Mouse (Mus musculus): ENCODE measurements around the gene Tectb. TPM values are rescaled to one million over a fixed set of nuclear protein-coding genes. Genes with fewer than 3 reads are reported as not detected.

Gene Tectb
- 0.30 and 0.48 TPM in 2 replicates for polyA plus RNA-seq (2015; fragmentation: Nextera tagmentation; extraction: Ambion mirVana)

- no peaks in the 10 kb centered on the region; the same call in 1 of the 2 replicates for H3K27me3 ChIP-seq (ENCODE audit: control insufficient read depth, insufficient read depth, low read depth, low read length)
- ATAC-seq (ENCODE audit: low read depth): no peak
- H3K27ac ChIP-seq (ENCODE audit: low read length): no peak within 1 kb of the TSS
- no peak within 1 kb of the TSS for H3K4me2 ChIP-seq (ENCODE audit: low read depth, low read length)
- no peaks in the 10 kb centered on the region; the same call in 1 of the 2 replicates for H3K4me1 ChIP-seq (replicated peaks; ENCODE audit: control insufficient read depth, insufficient read depth, low read length)
- no peak within 1 kb of the TSS for H3K4me3 ChIP-seq (ENCODE audit: low read length)
- H3K9ac ChIP-seq (ENCODE audit: low read length): no peak within 1 kb of the TSS
- WGBS: 84% methylated on average over 5 of the region's 5 CpGs
- no peaks in the 10 kb centered on the region for H3K9me3 ChIP-seq (ENCODE audit: control insufficient read depth, low read length)
- no peaks in the 10 kb centered on the region for H3K36me3 ChIP-seq (ENCODE audit: control insufficient read depth, insufficient read depth, low read length)
These were observed at the start of gene Tectb for GRCm38 (mm10) chr19:55180433-55180832. Gene Tectb, plus strand, starts transcription at chr19:55180733.

- 46% methylated on average over 1 of the region's 1 CpGs for WGBS
- ATAC-seq (ENCODE audit: low read depth): peak; percentile 50; the same call in 1 of the 2 replicates
These were observed 48.8 kb upstream of the Tectb start for GRCm38 (mm10) chr19:55131747-55132146.

GRCm38 (mm10) chr19:55132476-55132875 is 48.1 kb upstream of the Tectb start:
- Histone ChIP-seq H3K4me2 (ENCODE audit: low read depth, low read length) (no peak overlapping the region), H3K9ac (ENCODE audit: low read length) (no peak overlapping the region), H3K27ac (ENCODE audit: low read length) (no peak overlapping the region), H3K9me3 (ENCODE audit: control insufficient read depth, low read length) (no peaks in the 10 kb centered on the region), H3K4me3 (ENCODE audit: low read length) (no peak overlapping the region), H3K36me3 (ENCODE audit: control insufficient read depth, insufficient read depth, low read length) (no peaks in the 10 kb centered on the region), H3K4me1 (replicated peaks; ENCODE audit: control insufficient read depth, insufficient read depth, low read length) (peaks cover 11% of the 10 kb centered on the region), H3K27me3 (ENCODE audit: control insufficient read depth, insufficient read depth, low read depth, low read length) (no peaks in the 10 kb centered on the region)
- 69% methylated on average over 3 of the region's 3 CpGs for WGBS
- ATAC-seq (ENCODE audit: low read depth): no peak

More at GRCm38 (mm10) chr19:55131747-55132146, 48.8 kb upstream of the Tectb start:
- peaks cover 3% of the 10 kb centered on the region for H3K4me1 ChIP-seq (replicated peaks; ENCODE audit: control insufficient read depth, insufficient read depth, low read length)
- H3K4me2 ChIP-seq (ENCODE audit: low read depth, low read length): no peak overlapping the region
- peak overlapping the region; percentile 65 for H3K27ac ChIP-seq (ENCODE audit: low read length)
- H3K9ac ChIP-seq (ENCODE audit: low read length): no peak overlapping the region
- no peaks in the 10 kb centered on the region for H3K36me3 ChIP-seq (ENCODE audit: control insufficient read depth, insufficient read depth, low read length)
- H3K27me3 ChIP-seq (ENCODE audit: control insufficient read depth, insufficient read depth, low read depth, low read length): no peaks in the 10 kb centered on the region
- H3K4me3 ChIP-seq (ENCODE audit: low read length): no peak overlapping the region
- no peaks in the 10 kb centered on the region for H3K9me3 ChIP-seq (ENCODE audit: control insufficient read depth, low read length)

GRCm38 (mm10) chr19:55134521-55134920 is 46.0 kb upstream of the Tectb start:
- no peak overlapping the region for H3K4me2 ChIP-seq (ENCODE audit: low read depth, low read length)
- H3K27me3 ChIP-seq (ENCODE audit: control insufficient read depth, insufficient read depth, low read depth, low read length): no peaks in the 10 kb centered on the region
- WGBS: 63% methylated on average over 9 of the region's 9 CpGs
- H3K4me3 ChIP-seq (ENCODE audit: low read length): no peak overlapping the region
- H3K9me3 ChIP-seq (ENCODE audit: control insufficient read depth, low read length): no peaks in the 10 kb centered on the region
- H3K9ac ChIP-seq (ENCODE audit: low read length): no peak overlapping the region
- ATAC-seq (ENCODE audit: low read depth): peak; percentile 47; the same call in 1 of the 2 replicates
- no peaks in the 10 kb centered on the region for H3K36me3 ChIP-seq (ENCODE audit: control insufficient read depth, insufficient read depth, low read length)
- H3K27ac ChIP-seq (ENCODE audit: low read length): no peak overlapping the region
- H3K4me1 ChIP-seq (replicated peaks; ENCODE audit: control insufficient read depth, insufficient read depth, low read length): peaks cover 21% of the 10 kb centered on the region

GRCm38 (mm10) chr19:55135918-55136317 is 44.6 kb upstream of the Tectb start:
- H3K4me1 ChIP-seq (replicated peaks; ENCODE audit: control insufficient read depth, insufficient read depth, low read length): peaks cover 21% of the 10 kb centered on the region
- 88% methylated on average over 3 of the region's 3 CpGs for WGBS
- H3K4me3 ChIP-seq (ENCODE audit: low read length): no peak overlapping the region
- H3K27me3 ChIP-seq (ENCODE audit: control insufficient read depth, insufficient read depth, low read depth, low read length): no peaks in the 10 kb centered on the region
- no peaks in the 10 kb centered on the region for H3K9me3 ChIP-seq (ENCODE audit: control insufficient read depth, low read length)
- H3K9ac ChIP-seq (ENCODE audit: low read length): no peak overlapping the region
- ATAC-seq (ENCODE audit: low read depth): no peak
- H3K4me2 ChIP-seq (ENCODE audit: low read depth, low read length): no peak overlapping the region
- H3K27ac ChIP-seq (ENCODE audit: low read length): no peak overlapping the region
- no peaks in the 10 kb centered on the region for H3K36me3 ChIP-seq (ENCODE audit: control insufficient read depth, insufficient read depth, low read length)

GRCm38 (mm10) chr19:55136693-55137427 is 43.7 kb upstream of the Tectb start:
- Histone ChIP-seq H3K27ac (ENCODE audit: low read length) (peak overlapping the region; percentile 83), H3K4me2 (ENCODE audit: low read depth, low read length) (no peak overlapping the region), H3K36me3 (ENCODE audit: control insufficient read depth, insufficient read depth, low read length) (no peaks in the 10 kb centered on the region), H3K27me3 (ENCODE audit: control insufficient read depth, insufficient read depth, low read depth, low read length) (no peaks in the 10 kb centered on the region), H3K4me1 (replicated peaks; ENCODE audit: control insufficient read depth, insufficient read depth, low read length) (peaks cover 21% of the 10 kb centered on the region), H3K9me3 (ENCODE audit: control insufficient read depth, low read length) (no peaks in the 10 kb centered on the region), H3K9ac (ENCODE audit: low read length) (no peak overlapping the region), H3K4me3 (ENCODE audit: low read length) (no peak overlapping the region)
- WGBS: 25% methylated on average over 4 of the region's 4 CpGs
- peak; percentile 67 for ATAC-seq (ENCODE audit: low read depth)

- 32% methylated on average over 7 of the region's 7 CpGs for WGBS
- ATAC-seq (ENCODE audit: low read depth): peak; percentile 88
- Histone ChIP-seq H3K27me3 (ENCODE audit: control insufficient read depth, insufficient read depth, low read depth, low read length) (no peaks in the 10 kb centered on the region), H3K9ac (ENCODE audit: low read length) (no peak overlapping the region), H3K4me2 (ENCODE audit: low read depth, low read length) (no peak overlapping the region), H3K4me3 (ENCODE audit: low read length) (no peak overlapping the region), H3K9me3 (ENCODE audit: control insufficient read depth, low read length) (no peaks in the 10 kb centered on the region), H3K36me3 (ENCODE audit: control insufficient read depth, insufficient read depth, low read length) (no peaks in the 10 kb centered on the region), H3K27ac (ENCODE audit: low read length) (peak overlapping the region; percentile 83), H3K4me1 (replicated peaks; ENCODE audit: control insufficient read depth, insufficient read depth, low read length) (peaks cover 21% of the 10 kb centered on the region)
These were observed 42.6 kb upstream of the Tectb start for GRCm38 (mm10) chr19:55137884-55138283.

GRCm38 (mm10) chr19:55138506-55138905 is 42.0 kb upstream of the Tectb start:
- 0 out of 2 replicates have a peak overlapping the region, but pooled peaks have one; percentile 47 for H3K27ac ChIP-seq (ENCODE audit: low read length)
- no peak for ATAC-seq (ENCODE audit: low read depth)
- no peaks in the 10 kb centered on the region for H3K27me3 ChIP-seq (ENCODE audit: control insufficient read depth, insufficient read depth, low read depth, low read length)
- no peak overlapping the region for H3K9ac ChIP-seq (ENCODE audit: low read length)
- H3K4me2 ChIP-seq (ENCODE audit: low read depth, low read length): no peak overlapping the region
- no peaks in the 10 kb centered on the region for H3K9me3 ChIP-seq (ENCODE audit: control insufficient read depth, low read length)
- H3K4me3 ChIP-seq (ENCODE audit: low read length): no peak overlapping the region
- H3K36me3 ChIP-seq (ENCODE audit: control insufficient read depth, insufficient read depth, low read length): no peaks in the 10 kb centered on the region
- WGBS: 83% methylated on average over 7 of the region's 7 CpGs
- H3K4me1 ChIP-seq (replicated peaks; ENCODE audit: control insufficient read depth, insufficient read depth, low read length): peaks cover 21% of the 10 kb centered on the region

GRCm38 (mm10) chr19:55139301-55139700 is 41.2 kb upstream of the Tectb start:
- Histone ChIP-seq H3K4me1 (replicated peaks; ENCODE audit: control insufficient read depth, insufficient read depth, low read length) (peaks cover 27% of the 10 kb centered on the region), H3K4me2 (ENCODE audit: low read depth, low read length) (no peak overlapping the region), H3K9ac (ENCODE audit: low read length) (no peak overlapping the region), H3K4me3 (ENCODE audit: low read length) (no peak overlapping the region), H3K27me3 (ENCODE audit: control insufficient read depth, insufficient read depth, low read depth, low read length) (no peaks in the 10 kb centered on the region), H3K36me3 (ENCODE audit: control insufficient read depth, insufficient read depth, low read length) (no peaks in the 10 kb centered on the region), H3K9me3 (ENCODE audit: control insufficient read depth, low read length) (no peaks in the 10 kb centered on the region), H3K27ac (ENCODE audit: low read length) (no peak overlapping the region)
- no peak for ATAC-seq (ENCODE audit: low read depth)
- 58% methylated on average over 7 of the region's 7 CpGs for WGBS
